19 mouse cellular contexts compared by ENCODE assay signal in genomic region chr10:42242484-42242883, GRCm38 (mm10).
"Had no signal": no experiment of that assay in that cellular context is flagged by ENCODE, and none has a peak within 500 bp of the region (broad histone marks: within the 10 kb centered on the region; RNA-seq: fewer than 3 reads in every experiment).

No protein-coding gene starts in this region.

- H3K4me3 ChIP-seq: lung, embryonic 15.5 days; midbrain, embryonic 10.5 days; midbrain, embryonic 12.5 days; myocyte; neural tube, embryonic 13.5 days; neural tube, embryonic 15.5 days had no signal

- DNase-seq: lung, adult 18-20 months; lung, postnatal 10 days; lung, postnatal 4 days; midbrain, embryonic 14.5 days; retina, postnatal 1 day; right cerebral cortex, postnatal 25 days; right cerebral cortex, postnatal 4 days; spleen, adult 18-20 months; thymus, adult 18-20 months; thymus, postnatal 14 days; thymus, postnatal 36 days had no signal

- H3K36me3 ChIP-seq: lung, embryonic 15.5 days; midbrain, embryonic 12.5 days; neural tube, embryonic 13.5 days; neural tube, embryonic 15.5 days had no signal

- H3K27ac ChIP-seq: lung, embryonic 15.5 days; midbrain, embryonic 10.5 days; midbrain, embryonic 12.5 days; neural tube, embryonic 13.5 days; neural tube, embryonic 15.5 days had no signal

- H3K4me2 ChIP-seq: lung, embryonic 15.5 days; midbrain, embryonic 12.5 days; neural tube, embryonic 13.5 days; neural tube, embryonic 15.5 days had no signal

- H3K9ac ChIP-seq: liver, embryonic 14.5 days; lung, embryonic 15.5 days; midbrain, embryonic 12.5 days; neural tube, embryonic 13.5 days; neural tube, embryonic 15.5 days had no signal

- ATAC-seq: midbrain, embryonic 16.5 days had no signal

- H3K9me3 ChIP-seq: lung, embryonic 15.5 days; midbrain, embryonic 10.5 days; midbrain, embryonic 12.5 days; neural tube, embryonic 13.5 days; neural tube, embryonic 15.5 days had no signal

- H3K27me3 ChIP-seq: lung, embryonic 15.5 days; midbrain, embryonic 12.5 days; neural tube, embryonic 13.5 days; neural tube, embryonic 15.5 days had no signal
